Mouse (Mus musculus): ENCODE measurements around the gene Cdh3. TPM values are rescaled to one million over a fixed set of nuclear protein-coding genes. Genes with fewer than 3 reads are reported as not detected.
A peak's percentile ranks its signal among the peaks of the same experiment; 100 is the strongest.
"Not testable (repeated sequence)": the region's sequence is repeated elsewhere in the genome, so short reads cannot be mapped to it uniquely, and the experiment has no call there.

The Cdh3 gene
- polyA plus RNA-seq, 1 experiment from 2014 or later = 23.3 TPM

GRCm38 (mm10) chr8:106581344-106582088 lies 70.8 kb downstream of the Cdh3 start:
- Histone ChIP-seq H3K27ac (replicated peaks) (no peak overlapping the region), H3K4me3 (no peak overlapping the region), H3K4me1 (peaks cover 19% of the 10 kb centered on the region), H3K27me3 (replicated peaks; ENCODE audit: low read depth, poor library complexity, severe bottlenecking) (no peaks in the 10 kb centered on the region), H3K36me3 (replicated peaks) (no peaks in the 10 kb centered on the region), H3K9me3 (no peaks in the 10 kb centered on the region)
- whole genome bisulfite sequencing = 74% methylated on average over 6 of the region's 6 CpGs
- no peak for DNase-seq (ENCODE audit: low spot score)

- no peak for DNase-seq (ENCODE audit: low spot score)
- no peaks in the 10 kb centered on the region for H3K4me1 ChIP-seq
- no peaks in the 10 kb centered on the region for H3K9me3 ChIP-seq
- no peaks in the 10 kb centered on the region for H3K36me3 ChIP-seq (replicated peaks)
- H3K4me3 ChIP-seq = no peak overlapping the region
- 80% methylated on average over 11 of the region's 11 CpGs for WGBS
- H3K27ac ChIP-seq (replicated peaks) = no peak overlapping the region
- H3K27me3 ChIP-seq (replicated peaks; ENCODE audit: low read depth, poor library complexity, severe bottlenecking) = no peaks in the 10 kb centered on the region
These were observed 74.4 kb downstream of the Cdh3 start for GRCm38 (mm10) chr8:106584942-106585670.

- WGBS = 91% methylated on average over 3 of the region's 3 CpGs
- Histone ChIP-seq H3K27ac (replicated peaks) (no peak overlapping the region), H3K4me1 (no peaks in the 10 kb centered on the region)
These were observed 75.0 kb downstream of the Cdh3 start for GRCm38 (mm10) chr8:106585671-106586037.

GRCm38 (mm10) chr8:106586896-106587295 lies 76.2 kb downstream of the Cdh3 start:
- WGBS = 86% methylated on average over 8 of the region's 8 CpGs
- Histone ChIP-seq H3K9me3 (no peaks in the 10 kb centered on the region), H3K4me3 (no peak overlapping the region), H3K27me3 (replicated peaks; ENCODE audit: low read depth, poor library complexity, severe bottlenecking) (no peaks in the 10 kb centered on the region), H3K4me1 (no peaks in the 10 kb centered on the region), H3K27ac (replicated peaks) (no peak overlapping the region), H3K36me3 (replicated peaks) (no peaks in the 10 kb centered on the region)
- no peak for DNase-seq (ENCODE audit: low spot score)

More at GRCm38 (mm10) chr8:106585671-106586037, 75.0 kb downstream of the Cdh3 start:
- no peaks in the 10 kb centered on the region for H3K27me3 ChIP-seq (replicated peaks; ENCODE audit: low read depth, poor library complexity, severe bottlenecking)
- no peak overlapping the region for H3K4me3 ChIP-seq
- H3K9me3 ChIP-seq = no peaks in the 10 kb centered on the region
- no peaks in the 10 kb centered on the region for H3K36me3 ChIP-seq (replicated peaks)
- DNase-seq (ENCODE audit: low spot score) = no peak

GRCm38 (mm10) chr8:106588443-106589431 lies 78.0 kb downstream of the Cdh3 start:
- no peak for DNase-seq (ENCODE audit: low spot score)
- 66% methylated on average over 3 of the region's 3 CpGs for WGBS
- Histone ChIP-seq H3K27me3 (replicated peaks; ENCODE audit: low read depth, poor library complexity, severe bottlenecking) (no peaks in the 10 kb centered on the region), H3K4me1 (no peaks in the 10 kb centered on the region), H3K4me3 (no peak overlapping the region), H3K9me3 (no peaks in the 10 kb centered on the region), H3K36me3 (replicated peaks) (no peaks in the 10 kb centered on the region), H3K27ac (replicated peaks) (no peak overlapping the region)

GRCm38 (mm10) chr8:106592458-106592857 lies 81.8 kb downstream of the Cdh3 start:
- Histone ChIP-seq H3K27me3 (replicated peaks; ENCODE audit: low read depth, poor library complexity, severe bottlenecking) (no peaks in the 10 kb centered on the region), H3K4me3 (no peak overlapping the region), H3K36me3 (replicated peaks) (no peaks in the 10 kb centered on the region), H3K4me1 (0 out of 2 replicates have a peak, but pooled peaks cover 3% of the 10 kb centered on the region), H3K27ac (replicated peaks) (no peak overlapping the region), H3K9me3 (no peaks in the 10 kb centered on the region)
- DNase-seq (ENCODE audit: low spot score) = no peak
- WGBS = 66% methylated on average over 3 of the region's 3 CpGs

- H3K36me3 ChIP-seq (replicated peaks); H3K9me3 ChIP-seq; DNase-seq (ENCODE audit: low spot score); H3K4me3 ChIP-seq; H3K4me1 ChIP-seq; H3K27ac ChIP-seq (replicated peaks): not testable (repeated sequence)
- 87% methylated on average over 3 of the region's 3 CpGs for WGBS
- peaks cover 12% of the 10 kb centered on the region for H3K27me3 ChIP-seq (replicated peaks; ENCODE audit: low read depth, poor library complexity, severe bottlenecking)
These were observed 84.9 kb downstream of the Cdh3 start for GRCm38 (mm10) chr8:106595623-106596022.

GRCm38 (mm10) chr8:106597067-106597466 lies 86.4 kb downstream of the Cdh3 start:
- DNase-seq (ENCODE audit: low spot score) = no peak
- no peak overlapping the region for H3K27ac ChIP-seq (replicated peaks)
- 0 out of 2 replicates have a peak, but pooled peaks cover 3% of the 10 kb centered on the region for H3K4me1 ChIP-seq
- H3K9me3 ChIP-seq = no peaks in the 10 kb centered on the region
- peaks cover 26% of the 10 kb centered on the region for H3K27me3 ChIP-seq (replicated peaks; ENCODE audit: low read depth, poor library complexity, severe bottlenecking)
- H3K36me3 ChIP-seq (replicated peaks) = no peaks in the 10 kb centered on the region
- 92% methylated on average over 5 of the region's 5 CpGs for WGBS
- no peak overlapping the region for H3K4me3 ChIP-seq

GRCm38 (mm10) chr8:106599265-106599979 lies 88.7 kb downstream of the Cdh3 start:
- Histone ChIP-seq H3K27me3 (replicated peaks; ENCODE audit: low read depth, poor library complexity, severe bottlenecking) (peaks cover 50% of the 10 kb centered on the region), H3K4me1 (peaks cover 19% of the 10 kb centered on the region), H3K27ac (replicated peaks) (no peak overlapping the region), H3K4me3 (no peak overlapping the region), H3K9me3 (no peaks in the 10 kb centered on the region), H3K36me3 (replicated peaks) (no peaks in the 10 kb centered on the region)
- 38% methylated on average over 7 of the region's 7 CpGs for WGBS
- DNase-seq (ENCODE audit: low spot score) = no peak

GRCm38 (mm10) chr8:106603131-106603819 lies 92.6 kb downstream of the Cdh3 start, which contains the start of gene Cdh1:
TSS of gene Cdh1 (plus strand) at chr8:106603351.
- Histone ChIP-seq H3K36me3 (replicated peaks) (no peaks in the 10 kb centered on the region), H3K27ac (replicated peaks) (peak within 1 kb of the TSS; percentile 75), H3K9me3 (no peaks in the 10 kb centered on the region), H3K27me3 (replicated peaks; ENCODE audit: low read depth, poor library complexity, severe bottlenecking) (peaks cover 81% of the 10 kb centered on the region), H3K4me3 (peak within 1 kb of the TSS; percentile 64), H3K4me1 (peaks cover 21% of the 10 kb centered on the region)
- DNase-seq (ENCODE audit: low spot score) = peak; percentile 80
- whole genome bisulfite sequencing = under 1% methylated on average over 53 of the region's 53 CpGs

- Histone ChIP-seq H3K27ac (replicated peaks) (no peak overlapping the region), H3K27me3 (replicated peaks; ENCODE audit: low read depth, poor library complexity, severe bottlenecking) (peaks cover 82% of the 10 kb centered on the region), H3K4me3 (peak overlapping the region; percentile 64), H3K36me3 (replicated peaks) (no peaks in the 10 kb centered on the region), H3K9me3 (no peaks in the 10 kb centered on the region), H3K4me1 (peaks cover 21% of the 10 kb centered on the region)
- WGBS = 1% methylated on average over 19 of the region's 19 CpGs
- DNase-seq (ENCODE audit: low spot score) = peak; percentile 40
These were observed 93.2 kb downstream of the Cdh3 start for GRCm38 (mm10) chr8:106603933-106604332.

Measured in embryonic facial prominence, embryonic 10.5 days (tissue).